Mouse (Mus musculus): ENCODE results near the gene Ankrd36.

- TF ChIP-seq POLR2A (IDR thresholded peaks at IDR 0.05; ENCODE audit: extremely low read depth, insufficient read depth, low read length) = no peak
- TF ChIP-seq CTCF (IDR thresholded peaks at IDR 0.05; ENCODE audit: low read depth, low read length) = no peak
These were observed 41.5 kb upstream of the Ankrd36 start for GRCm38 (mm10) chr11:5527865-5528523.
